9 mouse cellular contexts compared by ENCODE assay signal in the genomic region with DNA sequence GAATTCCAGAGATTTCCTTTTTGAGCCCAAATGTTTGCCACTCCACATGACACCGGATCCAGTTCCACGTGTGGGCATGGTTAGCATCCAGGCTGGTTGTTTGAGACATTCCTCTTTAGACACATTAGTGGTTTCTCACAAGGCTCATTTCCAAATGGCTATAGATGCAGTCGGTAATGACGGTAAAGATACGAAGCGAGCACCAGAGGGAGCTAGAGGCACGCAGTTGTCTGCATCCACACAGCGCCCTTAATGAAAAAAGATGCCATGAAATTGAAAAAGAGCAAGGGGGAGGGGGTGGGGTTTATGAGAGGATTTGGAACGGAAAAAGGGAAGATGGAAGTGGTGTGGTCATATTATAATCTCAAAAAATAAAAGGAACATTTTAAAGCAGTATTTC. TPM values are rescaled to one million over a fixed set of nuclear protein-coding genes. Genes with fewer than 3 reads are reported as not detected.
DNase-seq lines count a peak whose midpoint lies in the region; ATAC-seq and TF ChIP-seq lines count a peak whose summit lies in the region.
"Had no signal": no experiment of that assay in that cellular context is flagged by ENCODE, and none has a peak within 500 bp of the region (broad histone marks: within the 10 kb centered on the region; RNA-seq: fewer than 3 reads in every experiment).

No protein-coding gene starts in this region.

- DNase-seq in ovary, adult 18-20 months (ENCODE audit: low spot score) = peak; percentile 23
- no peak for DNase-seq in ovary, postnatal 10 days (ENCODE audit: low spot score)
- peak; percentile 72 to 75 for DNase-seq in cerebellum, adult 2 months
- DNase-seq in left cerebral cortex, postnatal 36 days (ENCODE audit: low spot score in 2 of 2) = peak; percentile 61 to 66
- DNase-seq in spleen, adult 2 months (ENCODE audit: low read depth in 1 of 2, low spot score in 2 of 2) = peak; percentile 31 to 61

- intact Hi-C loops in left cerebral cortex, postnatal 36 days (cut with DNase I) = loop anchor here (5.0 kb wide), 2 partner anchors 179 to 259 kb away; no protein-coding TSS in a partner anchor

- TF ChIP-seq CTCF in cerebellum, adult 2 months (IDR thresholded peaks at IDR 0.05; ENCODE audit: borderline replicate concordance, insufficient read depth, low read depth, low read length) = peak; percentile 82
- peak; percentile 79; the same call in 1 of the 2 replicates for TF ChIP-seq CTCF in spleen, adult 2 months (IDR thresholded peaks at IDR 0.05; ENCODE audit: extremely low read depth, insufficient read depth, insufficient read length, insufficient replicate concordance)

- H3K4me2 ChIP-seq in midbrain, embryonic 13.5 days (replicated peaks) = no peak overlapping the region

- ATAC-seq in frontal cortex, adult (ENCODE audit: low TSS enrichment) = peak; percentile 80
- peak; percentile 94 for ATAC-seq in inflammation-experienced regulatory T-cells, adult 6 months
- peak; percentile 91 for ATAC-seq in midbrain, embryonic 13.5 days

- TF ChIP-seq POLR2A in cerebellum, adult 2 months (IDR thresholded peaks at IDR 0.05; ENCODE audit: borderline replicate concordance, insufficient read depth, low read length) = no peak
- TF ChIP-seq POLR2A in spleen, adult 2 months (IDR thresholded peaks at IDR 0.05; ENCODE audit: low read depth, low read length) = no peak

- no peak overlapping the region for H3K4me3 ChIP-seq in cerebellum, adult 2 months (replicated peaks; ENCODE audit: insufficient read depth, low read depth, low read length)
- no peak overlapping the region for H3K4me3 ChIP-seq in midbrain, embryonic 13.5 days (replicated peaks)
- H3K4me3 ChIP-seq in spleen, adult 2 months (ENCODE audit: extremely low read depth, insufficient read depth, insufficient read length) = no peak overlapping the region
- H3K4me3 ChIP-seq: myocyte had no signal

- H3K27ac ChIP-seq in cerebellum, adult 2 months (ENCODE audit: insufficient read depth, low read length) = no peak overlapping the region
- no peak overlapping the region for H3K27ac ChIP-seq in midbrain, embryonic 13.5 days
- no peak overlapping the region for H3K27ac ChIP-seq in spleen, adult 2 months (ENCODE audit: insufficient read depth, low read length)

- no peaks in the 10 kb centered on the region for H3K27me3 ChIP-seq in cerebellum, adult 2 months (ENCODE audit: control insufficient read depth, insufficient read depth, low read length)
- no peaks in the 10 kb centered on the region for H3K27me3 ChIP-seq in midbrain, embryonic 13.5 days
- no peaks in the 10 kb centered on the region for H3K27me3 ChIP-seq in spleen, adult 2 months (ENCODE audit: control insufficient read depth, insufficient read depth, low read length)

- no peak overlapping the region for H3K9ac ChIP-seq in midbrain, embryonic 13.5 days (replicated peaks)

- H3K4me1 ChIP-seq in cerebellum, adult 2 months (ENCODE audit: control insufficient read depth, insufficient read depth, low read length) = no peaks in the 10 kb centered on the region; the same call in 1 of the 2 replicates
- no peaks in the 10 kb centered on the region for H3K4me1 ChIP-seq in midbrain, embryonic 13.5 days (replicated peaks)
- H3K4me1 ChIP-seq in spleen, adult 2 months (ENCODE audit: control insufficient read depth, insufficient read depth, insufficient read length) = peaks cover 5% of the 10 kb centered on the region

- H3K36me3 ChIP-seq in midbrain, embryonic 13.5 days = no peaks in the 10 kb centered on the region
- no peaks in the 10 kb centered on the region for H3K36me3 ChIP-seq in spleen, adult 2 months (ENCODE audit: control insufficient read depth, insufficient read depth, low read length)

- 2% methylated on average over 9 of the region's 9 CpGs for WGBS in cerebellum, adult 2 months
- WGBS in midbrain, embryonic 13.5 days = 5% methylated on average over 9 of the region's 9 CpGs
- WGBS in spleen, adult 2 months = 4% methylated on average over 9 of the region's 9 CpGs

- no peaks in the 10 kb centered on the region for H3K9me3 ChIP-seq in midbrain, embryonic 13.5 days

RNA-seq across cellular contexts. Expression of a gene that starts 50.3 kb away (rescaled TPM):
- 92.2 and 95.9 TPM in 2 replicates for polyA plus RNA-seq in cerebellum, adult 2 months (2012; rRNA removed)
- 10 to 100 TPM; 15.9 to 25.3 (median 22.3) TPM for polyA plus RNA-seq in inflammation-experienced regulatory T-cells, adult 6 months (2017; shearing (Covaris generic))
- 100 to 1,000 TPM; 166 to 217 TPM for total RNA-seq in left cerebral cortex, postnatal 36 days (2021)
- 35.4 and 37.4 TPM in 2 replicates for polyA plus RNA-seq in midbrain, embryonic 13.5 days (2015; fragmentation: Nextera tagmentation; extraction: Ambion mirVana)
- polyA plus RNA-seq in spleen, adult 2 months (2012; rRNA removed) = 9.2 and 9.9 TPM in 2 replicates
